Mouse (Mus musculus) 3T3-L1 (cell line): Measurements from ENCODE around the gene Afap1.

ENCODE experiments used
- DNase-seq: peaks from one replicate; pipeline ENCODE4 v3.0.0-alpha.2; 2015; ENCODE audit warnings: low read depth, low spot score

Afap1 gene

DNA sequence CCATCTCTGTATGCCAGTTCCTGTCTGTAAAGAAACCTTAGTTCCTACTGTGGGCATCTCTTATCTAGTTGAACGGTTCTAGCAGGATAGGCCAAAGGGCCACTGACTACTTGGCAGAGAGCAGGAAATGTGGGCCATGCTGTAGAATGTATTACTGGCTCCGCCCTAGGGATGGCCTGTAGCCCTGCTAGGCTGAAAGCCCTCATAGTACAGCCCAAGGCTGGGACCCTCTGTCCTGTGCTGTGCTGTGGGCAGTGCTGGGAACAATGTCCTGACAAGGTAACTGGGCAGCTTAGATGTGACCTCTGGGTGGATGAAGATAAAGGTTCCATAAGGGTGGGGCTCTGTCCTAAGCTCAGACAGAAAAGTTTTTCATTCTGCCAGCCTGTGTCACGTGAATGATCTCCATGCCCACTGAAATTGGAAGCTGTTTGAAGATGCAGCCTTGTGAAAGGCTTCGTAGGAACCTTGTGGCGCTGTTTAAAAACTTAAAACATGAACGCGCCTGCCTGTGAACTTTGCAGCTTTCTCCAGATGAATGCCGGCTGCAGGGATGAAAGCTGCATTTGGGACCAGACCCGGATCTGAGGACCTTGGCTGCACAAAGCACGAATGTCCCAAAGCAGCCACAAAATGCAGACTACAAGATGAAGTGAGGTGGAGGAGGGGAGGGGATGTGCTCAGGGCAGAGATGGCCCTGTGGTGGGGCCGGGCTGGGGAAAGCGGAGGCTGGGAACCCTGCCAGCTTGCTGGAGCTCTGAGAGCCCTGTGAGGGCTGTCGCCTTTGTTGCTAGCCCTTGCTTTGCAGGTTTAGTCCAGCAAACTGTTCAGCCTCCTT, 147.5 kb downstream of the Afap1 start:
- peak; percentile 26 for DNase-seq

DNA sequence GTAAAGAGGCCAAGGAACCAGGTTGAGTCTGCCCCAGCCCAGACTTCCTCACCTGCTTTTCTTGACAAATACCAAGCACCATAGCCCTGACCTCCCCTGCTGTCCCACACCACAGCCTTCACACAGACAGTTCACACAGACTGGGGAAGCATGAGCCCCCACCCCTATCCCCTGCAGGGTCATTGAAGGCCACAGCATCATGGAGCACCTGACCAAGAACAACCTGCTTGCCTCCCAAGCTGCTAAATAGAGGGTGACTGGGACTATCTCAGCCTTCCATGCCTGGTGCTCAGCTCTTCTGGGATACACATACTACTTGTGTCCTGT, 148.1 kb downstream of the Afap1 start:
- no peak for DNase-seq

- peak; percentile 56 for DNase-seq
These were observed 148.6 kb downstream of the Afap1 start for GRCm38 (mm10) chr5:36041756-36042155.

- peak; percentile 48 for DNase-seq
These were observed 150.0 kb downstream of the Afap1 start for GRCm38 (mm10) chr5:36043154-36043553.
